Comparison of ENCODE assay signal across 22 mouse cellular contexts in genomic region chr2:159498691-159499090, GRCm38 (mm10).
A peak's percentile ranks its signal among the peaks of the same experiment; 100 is the strongest.
DNase-seq lines count a peak whose midpoint lies in the region; ATAC-seq lines count a peak whose summit lies in the region.
"Had no signal": no experiment of that assay in that cellular context is flagged by ENCODE, and none has a peak within 500 bp of the region (broad histone marks: within the 10 kb centered on the region; RNA-seq: fewer than 3 reads in every experiment).

No protein-coding gene starts in this region.

- H3K36me3 ChIP-seq in limb, embryonic 13.5 days: no peaks in the 10 kb centered on the region
- H3K36me3 ChIP-seq: G1E; heart, embryonic 10.5 days; heart, embryonic 15.5 days; hindbrain, embryonic 13.5 days had no signal

- no peak overlapping the region for H3K9ac ChIP-seq in limb, embryonic 13.5 days
- H3K9ac ChIP-seq: heart, embryonic 15.5 days; hindbrain, embryonic 13.5 days had no signal

- WGBS in limb, embryonic 13.5 days: 21% methylated on average over 2 of the region's 2 CpGs

- peaks cover 9% of the 10 kb centered on the region; the same call in 1 of the 2 replicates for H3K9me3 ChIP-seq in limb, embryonic 13.5 days
- H3K9me3 ChIP-seq: heart, embryonic 10.5 days; heart, embryonic 15.5 days; hindbrain, embryonic 13.5 days had no signal

- no peak overlapping the region for H3K4me2 ChIP-seq in limb, embryonic 13.5 days (replicated peaks)
- H3K4me2 ChIP-seq: heart, embryonic 15.5 days; hindbrain, embryonic 13.5 days had no signal

- peaks cover 31% of the 10 kb centered on the region for H3K4me1 ChIP-seq in limb, embryonic 13.5 days
- H3K4me1 ChIP-seq: heart, embryonic 10.5 days; heart, embryonic 15.5 days; hindbrain, embryonic 13.5 days had no signal

- H3K4me3 ChIP-seq in limb, embryonic 13.5 days: no peak overlapping the region
- H3K4me3 ChIP-seq: heart, embryonic 10.5 days; heart, embryonic 15.5 days; hindbrain, embryonic 13.5 days had no signal

- H3K27ac ChIP-seq in limb, embryonic 13.5 days: no peak overlapping the region
- H3K27ac ChIP-seq: heart, embryonic 10.5 days; heart, embryonic 15.5 days; hindbrain, embryonic 13.5 days had no signal

- no peaks in the 10 kb centered on the region for H3K27me3 ChIP-seq in limb, embryonic 13.5 days
- H3K27me3 ChIP-seq: heart, embryonic 15.5 days; hindbrain, embryonic 13.5 days had no signal

- ATAC-seq in limb, embryonic 13.5 days (ENCODE audit: low FRiP score, low read depth): peak; percentile 72
- ATAC-seq: CD4-positive, CD25-positive, alpha-beta regulatory T cell, adult 4 months; forebrain, embryonic 14.5 days; intestine, embryonic 16.5 days had no signal

- peak; percentile 4 for DNase-seq in embryo, embryonic 10 days (ENCODE audit: low spot score)
- DNase-seq in embryo, embryonic 9.5 days (ENCODE audit: extremely low spot score): no peak
- DNase-seq in hindlimb bud, embryonic 11.5 days (ENCODE audit: extremely low spot score, low read depth, low spot score): peak; percentile 28
- DNase-seq in kidney, postnatal 36 days: no peak
- no peak for DNase-seq in adrenal gland, adult 18-20 months (ENCODE audit: low spot score in 2 of 2)
- no peak for DNase-seq in right cerebral cortex, postnatal 10 days (ENCODE audit: low spot score in 2 of 2)
- DNase-seq: adrenal gland, postnatal 10 days; B cell, adult 2 months; cerebellum, adult 11 months; cerebellum, adult 8-10 months; cerebellum, postnatal 14 days; gastrocnemius, postnatal 10 days; heart, adult 18-20 months; heart, postnatal 14 days had no signal

Comparison
In these comparisons a context has a peak if more than half of its experiments do, and no peak if none do; other contexts are left out.
1. DNase-seq: peak in embryo, embryonic 10 days (single experiment) and hindlimb bud, embryonic 11.5 days (single experiment); none in embryo, embryonic 9.5 days (single experiment), kidney, postnatal 36 days (0 of 2), adrenal gland, adult 18-20 months (0 of 2) and right cerebral cortex, postnatal 10 days (0 of 2).